Mouse (Mus musculus) midbrain, embryonic 12.5 days (tissue): Measurements from ENCODE around the gene Gps2. TPM values are rescaled to one million over a fixed set of nuclear protein-coding genes. Genes with fewer than 3 reads are reported as not detected.
A peak's percentile ranks its signal among the peaks of the same experiment; 100 is the strongest.

Experiments used
- ATAC-seq: fragments of 200-750 bp; cut with Nextera tagmentation; 2 replicates; pipeline ENCODE4 v1.8.0; 2017; ENCODE audit warnings: low read depth, moderate TSS enrichment, moderate library complexity; ENCODE audit not compliant: low FRiP score
- H3K27ac ChIP-seq: fragments of 300-500 bp; sonication (generic); replicated peaks from 2 replicates; pipeline ENCODE4 v1.5.1; 2016; ENCODE audit warnings: mild to moderate bottlenecking
- H3K27me3 ChIP-seq: fragments of 300-500 bp; sonication (generic); 2 replicates; pipeline ENCODE4 v1.6.1; 2016; ENCODE audit warnings: mild to moderate bottlenecking
- H3K36me3 ChIP-seq: fragments of 300-500 bp; sonication (generic); 2 replicates; pipeline ENCODE4 v1.6.1; 2016
- H3K4me1 ChIP-seq: fragments of 300-500 bp; sonication (generic); 2 replicates; pipeline ENCODE4 v1.6.1; 2016
- H3K4me2 ChIP-seq: fragments of 300-500 bp; sonication (generic); replicated peaks from 2 replicates; pipeline ENCODE4 v1.6.1; 2016; ENCODE audit warnings: mild to moderate bottlenecking, moderate library complexity
- H3K4me3 ChIP-seq: fragments of 300-500 bp; sonication (generic); 2 replicates; pipeline ENCODE4 v1.5.1; 2016; ENCODE audit warnings: mild to moderate bottlenecking
- H3K9ac ChIP-seq: fragments of 300-500 bp; sonication (generic); replicated peaks from 2 replicates; pipeline ENCODE4 v1.6.1; 2016; ENCODE audit warnings: mild to moderate bottlenecking, moderate library complexity
- H3K9me3 ChIP-seq: fragments of 300-500 bp; sonication (generic); 2 replicates; pipeline ENCODE4 v1.6.1; 2016; ENCODE audit warnings: mild to moderate bottlenecking
- WGBS: fragments of 180-500 bp; shearing (Covaris S2); methylation state at CpG from one replicate; pipeline ENCODE4 v1.1.7; 2016; 5-methylcytosine and 5-hydroxymethylcytosine counted together
- polyA plus RNA-seq: library from polyadenylated mRNA; unstranded; fragments of >200 nt; fragmentation: Nextera tagmentation; extraction: Ambion mirVana; gene quantifications from 2 replicates; pipeline ENCODE4 v1.2.1, GENCODE M21; 2016

Gene Gps2
- polyA plus RNA-seq, 1 experiment from 2014 or later = 97.6 TPM

GRCm38 (mm10) chr11:69933066-69933465 is 19.4 kb downstream of the Gps2 start:
- no peak for ATAC-seq
- peaks cover 21% of the 10 kb centered on the region for H3K4me1 ChIP-seq
- no peak overlapping the region for H3K27ac ChIP-seq
- H3K36me3 ChIP-seq = no peaks in the 10 kb centered on the region
- H3K4me3 ChIP-seq = no peak overlapping the region
- WGBS = 76% methylated on average over 4 of the region's 4 CpGs
- H3K4me2 ChIP-seq = no peak overlapping the region
- peaks cover 45% of the 10 kb centered on the region for H3K27me3 ChIP-seq
- H3K9me3 ChIP-seq = no peaks in the 10 kb centered on the region
- no peak overlapping the region for H3K9ac ChIP-seq

GRCm38 (mm10) chr11:69934169-69934568 is 20.5 kb downstream of the Gps2 start:
- Histone ChIP-seq H3K4me3 (peak overlapping the region; percentile 17; the same call in 1 of the 2 replicates), H3K9me3 (no peaks in the 10 kb centered on the region), H3K9ac (no peak overlapping the region), H3K27me3 (peaks cover 56% of the 10 kb centered on the region), H3K4me1 (peaks cover 21% of the 10 kb centered on the region), H3K27ac (no peak overlapping the region), H3K36me3 (no peaks in the 10 kb centered on the region), H3K4me2 (peak overlapping the region; percentile 37)
- peak; percentile 38; the same call in 1 of the 2 replicates for ATAC-seq
- 2% methylated on average over 18 of the region's 18 CpGs for WGBS

- peak overlapping the region; percentile 100 for H3K4me2 ChIP-seq
- no peak overlapping the region for H3K9ac ChIP-seq
- no peak for ATAC-seq
- no peak overlapping the region for H3K4me3 ChIP-seq
- H3K4me1 ChIP-seq = peaks cover 21% of the 10 kb centered on the region
- H3K36me3 ChIP-seq = no peaks in the 10 kb centered on the region
- H3K27me3 ChIP-seq = peaks cover 61% of the 10 kb centered on the region
- 24% methylated on average over 6 of the region's 6 CpGs for WGBS
- no peak overlapping the region for H3K27ac ChIP-seq
- H3K9me3 ChIP-seq = no peaks in the 10 kb centered on the region
These were observed 21.0 kb downstream of the Gps2 start for GRCm38 (mm10) chr11:69934681-69935080.

GRCm38 (mm10) chr11:69935137-69935879 is 21.6 kb downstream of the Gps2 start, which contains the start of gene Ybx2:
Gene Ybx2, plus strand, starts transcription at chr11:69935796.
- H3K9ac ChIP-seq = peak within 1 kb of the TSS; percentile 70
- peak within 1 kb of the TSS; percentile 58 for H3K4me3 ChIP-seq
- H3K36me3 ChIP-seq = no peaks in the 10 kb centered on the region
- peak; percentile 92 for ATAC-seq
- H3K4me2 ChIP-seq = peak within 1 kb of the TSS; percentile 100
- H3K4me1 ChIP-seq = peaks cover 21% of the 10 kb centered on the region
- H3K9me3 ChIP-seq = no peaks in the 10 kb centered on the region
- no peak within 1 kb of the TSS; the same call in 1 of the 2 replicates for H3K27ac ChIP-seq
- WGBS = 1% methylated on average over 60 of the region's 62 CpGs
- peaks cover 65% of the 10 kb centered on the region for H3K27me3 ChIP-seq

GRCm38 (mm10) chr11:69936156-69936555 is 22.5 kb downstream of the Gps2 start:
- peak overlapping the region; percentile 70 for H3K9ac ChIP-seq
- H3K4me2 ChIP-seq = peak overlapping the region; percentile 100
- no peaks in the 10 kb centered on the region for H3K36me3 ChIP-seq
- H3K27ac ChIP-seq = no peak overlapping the region
- peak overlapping the region; percentile 58 for H3K4me3 ChIP-seq
- peaks cover 21% of the 10 kb centered on the region for H3K4me1 ChIP-seq
- no peak; the same call in 1 of the 2 replicates for ATAC-seq
- peaks cover 71% of the 10 kb centered on the region for H3K27me3 ChIP-seq
- WGBS = 2% methylated on average over 30 of the region's 30 CpGs
- H3K9me3 ChIP-seq = no peaks in the 10 kb centered on the region

GRCm38 (mm10) chr11:69936714-69937347 is 23.1 kb downstream of the Gps2 start:
- Histone ChIP-seq H3K4me2 (peak overlapping the region; percentile 100), H3K27ac (no peak overlapping the region), H3K9me3 (no peaks in the 10 kb centered on the region), H3K9ac (peak overlapping the region; percentile 70; the same call in 1 of the 2 replicates), H3K27me3 (peaks cover 71% of the 10 kb centered on the region), H3K36me3 (no peaks in the 10 kb centered on the region), H3K4me3 (peak overlapping the region; percentile 58), H3K4me1 (peaks cover 21% of the 10 kb centered on the region)
- WGBS = 45% methylated on average over 9 of the region's 9 CpGs
- no peak for ATAC-seq

- ATAC-seq = no peak
- Histone ChIP-seq H3K4me1 (peaks cover 21% of the 10 kb centered on the region), H3K4me3 (no peak overlapping the region), H3K27ac (no peak overlapping the region), H3K27me3 (peaks cover 71% of the 10 kb centered on the region), H3K9me3 (no peaks in the 10 kb centered on the region), H3K36me3 (no peaks in the 10 kb centered on the region), H3K9ac (no peak overlapping the region), H3K4me2 (no peak overlapping the region)
- WGBS = 36% methylated on average over 4 of the region's 4 CpGs
These were observed 23.7 kb downstream of the Gps2 start for GRCm38 (mm10) chr11:69937385-69937784.

GRCm38 (mm10) chr11:69937834-69938233 is 24.1 kb downstream of the Gps2 start:
- Histone ChIP-seq H3K27me3 (peaks cover 69% of the 10 kb centered on the region), H3K4me2 (no peak overlapping the region), H3K9me3 (no peaks in the 10 kb centered on the region), H3K4me1 (peaks cover 21% of the 10 kb centered on the region), H3K4me3 (no peak overlapping the region), H3K9ac (0 out of 2 replicates have a peak overlapping the region, but pooled peaks have one; percentile 11), H3K27ac (no peak overlapping the region), H3K36me3 (no peaks in the 10 kb centered on the region)
- no peak for ATAC-seq
- WGBS = 67% methylated on average over 5 of the region's 5 CpGs

- ATAC-seq = no peak
- no peak overlapping the region for H3K9ac ChIP-seq
- peaks cover 21% of the 10 kb centered on the region for H3K4me1 ChIP-seq
- H3K27me3 ChIP-seq = peaks cover 69% of the 10 kb centered on the region
- WGBS = 28% methylated on average over 9 of the region's 9 CpGs
- no peak overlapping the region for H3K4me3 ChIP-seq
- H3K27ac ChIP-seq = no peak overlapping the region
- H3K36me3 ChIP-seq = no peaks in the 10 kb centered on the region
- no peak overlapping the region for H3K4me2 ChIP-seq
- H3K9me3 ChIP-seq = no peaks in the 10 kb centered on the region
These were observed 24.8 kb downstream of the Gps2 start for GRCm38 (mm10) chr11:69938401-69938979.

- no peak for ATAC-seq
These were observed 25.5 kb downstream of the Gps2 start for GRCm38 (mm10) chr11:69939181-69939580.

GRCm38 (mm10) chr11:69939731-69940130 is 26.0 kb downstream of the Gps2 start:
- WGBS = 95% methylated on average over 17 of the region's 17 CpGs
- H3K9me3 ChIP-seq = no peaks in the 10 kb centered on the region
- H3K9ac ChIP-seq = no peak overlapping the region
- no peak overlapping the region for H3K4me3 ChIP-seq
- ATAC-seq = no peak
- H3K27ac ChIP-seq = no peak overlapping the region
- H3K4me1 ChIP-seq = peaks cover 18% of the 10 kb centered on the region
- H3K27me3 ChIP-seq = peaks cover 60% of the 10 kb centered on the region
- H3K4me2 ChIP-seq = no peak overlapping the region
- peaks cover 4% of the 10 kb centered on the region; the same call in 1 of the 2 replicates for H3K36me3 ChIP-seq

More at GRCm38 (mm10) chr11:69939181-69939580, 25.5 kb downstream of the Gps2 start:
- Histone ChIP-seq H3K27ac (no peak overlapping the region), H3K4me1 (peaks cover 21% of the 10 kb centered on the region), H3K36me3 (no peaks in the 10 kb centered on the region), H3K4me2 (no peak overlapping the region), H3K27me3 (peaks cover 65% of the 10 kb centered on the region), H3K4me3 (no peak overlapping the region), H3K9ac (no peak overlapping the region), H3K9me3 (no peaks in the 10 kb centered on the region)
- WGBS = 82% methylated on average over 5 of the region's 5 CpGs

GRCm38 (mm10) chr11:69940962-69941361 is 27.3 kb downstream of the Gps2 start:
- WGBS = 88% methylated on average over 4 of the region's 4 CpGs
- no peak for ATAC-seq

More at GRCm38 (mm10) chr11:69940962-69941361, 27.3 kb downstream of the Gps2 start:
- peaks cover 10% of the 10 kb centered on the region; the same call in 1 of the 2 replicates for H3K36me3 ChIP-seq
- no peak overlapping the region; the same call in 1 of the 2 replicates for H3K9ac ChIP-seq
- no peak overlapping the region for H3K4me2 ChIP-seq
- no peak overlapping the region for H3K4me3 ChIP-seq
- H3K4me1 ChIP-seq = peaks cover 8% of the 10 kb centered on the region
- no peaks in the 10 kb centered on the region for H3K9me3 ChIP-seq
- no peak overlapping the region for H3K27ac ChIP-seq
- peaks cover 48% of the 10 kb centered on the region for H3K27me3 ChIP-seq
